Mouse (Mus musculus) spleen, adult 2 months (tissue): ENCODE data around the gene Gm37240.

Experiments
- CTCF ChIP-seq: fragments of 200-500 bp; IDR thresholded peaks from 2 replicates; pipeline ENCODE4 v1.5.1; 2011; ENCODE audit warnings: mild to moderate bottlenecking, inconsistent platforms; ENCODE audit not compliant: insufficient read depth, insufficient read length, insufficient replicate concordance; ENCODE audit errors: extremely low read depth
- POLR2A ChIP-seq: fragments of 200-500 bp; IDR thresholded peaks from 2 replicates; pipeline ENCODE4 v1.6.1; 2011; ENCODE audit warnings: low read depth, low read length, inconsistent platforms

- TF ChIP-seq CTCF (no peak), POLR2A (no peak)
Observed at GRCm38 (mm10) chr3:85833627-85834026, 53.7 kb downstream of the Gm37240 start.
